Mouse (Mus musculus) lung, adult 2 months (tissue): ENCODE results near the gene Mylip. TPM values are rescaled to one million over a fixed set of nuclear protein-coding genes. Genes with fewer than 3 reads are reported as not detected.

ENCODE experiments used
- DNase-seq: peaks from one replicate; pipeline ENCODE4 v3.0.0; 2022
- H3K4me1 ChIP-seq: fragments of 200-500 bp; 2 replicates; pipeline ENCODE4 v1.6.1; 2011; ENCODE audit warnings: low read length; ENCODE audit not compliant: control insufficient read depth, insufficient read depth
- H3K4me3 ChIP-seq: fragments of 200-500 bp; replicated peaks from 2 replicates; pipeline ENCODE3; 2011; ENCODE audit warnings: low read depth, mild to moderate bottlenecking, control low read depth, low read length; ENCODE audit errors: extremely low read depth
- CTCF ChIP-seq: fragments of 200-500 bp; IDR thresholded peaks from 2 replicates; pipeline ENCODE4 v1.5.1; 2011; ENCODE audit warnings: mild to moderate bottlenecking, low read length, control low read depth; ENCODE audit not compliant: insufficient read depth
- POLR2A ChIP-seq: fragments of 200-500 bp; IDR thresholded peaks from 2 replicates; pipeline ENCODE4 v1.6.1; 2011; ENCODE audit warnings: low read depth, mild to moderate bottlenecking, control low read depth, low read length, borderline replicate concordance; ENCODE audit errors: extremely low read depth
- WGBS: fragments of 180-500 bp; shearing (Covaris S2); methylation state at CpG from one replicate; pipeline ENCODE4 v1.1.7; 2018; 5-methylcytosine and 5-hydroxymethylcytosine counted together
- polyA plus RNA-seq: library from polyadenylated mRNA; depleted of rRNA; stranded (reverse); fragments of >200 nt; gene quantifications from 2 replicates; pipeline ENCODE4 v1.2.3, GENCODE M21; 2012; rRNA removed

Mylip gene
- polyA plus RNA-seq, result 19.1 and 27.1 TPM in 2 replicates

DNA sequence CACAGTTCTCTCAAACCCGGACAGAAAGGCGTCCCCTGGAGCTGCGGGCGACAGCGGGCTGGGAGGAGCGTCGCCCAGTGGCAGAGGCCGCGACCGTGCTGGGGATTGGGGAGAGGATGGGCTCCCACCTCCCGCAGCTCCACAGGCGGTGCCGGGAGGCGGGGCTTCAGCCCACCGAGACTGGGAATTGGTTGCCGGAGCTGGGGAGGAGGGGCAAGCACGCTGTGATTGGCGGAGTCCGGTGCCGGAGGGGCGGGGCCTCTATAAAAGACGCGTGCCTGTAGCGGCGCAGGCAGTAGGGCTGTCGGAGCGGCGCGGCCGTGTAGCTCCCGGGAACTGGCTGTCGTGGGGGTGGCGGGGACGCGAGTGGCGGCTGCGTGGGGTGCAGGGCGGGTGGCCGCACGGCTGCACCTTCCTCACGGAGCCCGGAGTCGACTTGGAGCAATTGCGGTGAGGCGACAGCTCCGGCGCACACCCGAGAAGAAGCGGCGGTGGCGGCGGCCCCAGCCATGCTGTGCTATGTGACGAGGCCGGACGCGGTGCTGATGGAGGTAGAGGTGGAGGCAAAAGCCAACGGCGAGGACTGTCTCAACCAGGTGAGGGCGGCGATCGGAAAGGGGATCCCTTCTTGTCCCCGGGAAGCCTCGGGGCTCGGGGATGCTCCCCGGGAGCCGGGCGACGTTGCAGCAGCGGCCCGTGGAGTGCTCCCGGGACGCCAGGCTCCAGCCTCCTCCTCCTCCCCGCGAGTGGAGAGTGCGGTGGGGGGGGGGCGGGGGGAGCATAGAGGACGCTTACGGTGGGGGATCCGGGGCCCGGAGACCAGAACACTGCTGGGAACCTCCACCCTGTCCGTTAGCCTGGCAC lies at the start of gene Mylip:
Gene Mylip, plus strand, starts transcription at position 295 of the 864 bp plus-strand sequence.
- DNase-seq, result peak; percentile 99
- WGBS, result under 1% methylated on average over 78 of the region's 81 CpGs
- peaks cover 4% of the 10 kb centered on the region; the same call in 1 of the 2 replicates for H3K4me1 ChIP-seq
- H3K4me3 ChIP-seq, result peak within 1 kb of the TSS; percentile 84
- TF ChIP-seq CTCF (no peak), POLR2A (peak; percentile 99)

DNA sequence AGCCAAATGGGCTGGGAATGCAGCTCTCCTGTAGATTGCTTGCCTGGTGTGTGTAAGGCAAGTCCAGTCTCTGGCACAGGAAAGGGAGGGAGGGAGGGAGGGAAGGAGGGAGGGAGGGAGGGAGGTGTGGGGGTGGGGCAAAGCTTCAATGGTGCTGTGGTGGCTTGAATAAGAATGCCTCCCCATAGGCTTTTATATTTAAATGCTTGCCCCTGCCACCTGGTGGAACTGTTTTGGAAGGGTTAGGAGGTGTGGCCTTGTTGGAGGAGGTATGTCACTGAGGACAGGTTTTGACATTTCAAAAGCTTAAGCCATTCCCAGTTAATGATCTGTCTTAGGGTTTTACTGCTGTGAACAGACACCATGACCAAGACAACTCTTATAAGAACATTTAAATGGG lies 47.6 kb upstream of the Mylip start:
- DNase-seq, result no peak
- TF ChIP-seq POLR2A, result no peak
- no peak for TF ChIP-seq CTCF
- Histone ChIP-seq H3K4me3 (no peak overlapping the region), H3K4me1 (no peaks in the 10 kb centered on the region)

DNA sequence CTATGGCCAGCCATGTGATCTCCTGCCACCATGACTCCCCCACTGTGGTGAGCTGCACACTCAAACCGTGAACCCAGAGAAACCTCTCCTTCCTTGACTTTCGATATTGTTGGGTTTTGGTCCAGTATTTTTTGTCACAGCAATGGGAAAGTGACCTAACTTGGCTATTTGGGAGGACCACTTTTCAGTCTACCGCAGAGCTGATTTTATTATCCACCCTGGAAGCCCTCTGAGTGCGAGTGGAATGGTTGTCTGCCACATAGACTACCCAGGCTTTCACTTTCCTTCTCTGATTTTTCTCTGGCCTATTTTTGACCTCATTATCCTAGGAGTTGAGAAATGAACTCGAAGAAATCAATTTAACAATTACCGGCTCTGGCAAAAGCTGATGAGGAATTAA lies 46.0 kb upstream of the Mylip start:
- H3K4me3 ChIP-seq, result no peak overlapping the region
- no peak for TF ChIP-seq POLR2A
- TF ChIP-seq CTCF, result no peak
- no peak for DNase-seq
- H3K4me1 ChIP-seq, result no peaks in the 10 kb centered on the region
- 93% methylated on average over 6 of the region's 6 CpGs for WGBS

DNA sequence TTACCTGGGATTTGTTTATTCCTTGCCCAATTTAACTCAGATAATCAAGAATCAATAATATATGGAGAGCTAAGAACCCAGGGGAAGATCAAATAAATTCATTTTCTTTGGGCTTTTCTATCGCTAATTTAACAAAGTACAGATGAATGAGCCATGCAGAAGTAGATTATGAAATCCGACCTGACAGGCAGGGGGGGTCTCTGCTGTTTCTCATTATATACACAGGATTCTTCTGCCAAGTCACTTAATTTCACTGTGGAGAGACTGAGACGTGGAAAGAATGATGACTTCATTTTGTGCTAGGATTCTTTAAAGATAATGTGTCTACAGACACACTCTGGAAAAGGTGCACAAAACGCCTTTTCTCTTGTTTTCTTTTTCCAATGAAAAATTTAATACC lies 45.6 kb upstream of the Mylip start:
- H3K4me3 ChIP-seq, result no peak overlapping the region
- DNase-seq, result no peak
- no peaks in the 10 kb centered on the region for H3K4me1 ChIP-seq
- TF ChIP-seq POLR2A (no peak), CTCF (no peak)
- 70% methylated on average over 4 of the region's 4 CpGs for WGBS

DNA sequence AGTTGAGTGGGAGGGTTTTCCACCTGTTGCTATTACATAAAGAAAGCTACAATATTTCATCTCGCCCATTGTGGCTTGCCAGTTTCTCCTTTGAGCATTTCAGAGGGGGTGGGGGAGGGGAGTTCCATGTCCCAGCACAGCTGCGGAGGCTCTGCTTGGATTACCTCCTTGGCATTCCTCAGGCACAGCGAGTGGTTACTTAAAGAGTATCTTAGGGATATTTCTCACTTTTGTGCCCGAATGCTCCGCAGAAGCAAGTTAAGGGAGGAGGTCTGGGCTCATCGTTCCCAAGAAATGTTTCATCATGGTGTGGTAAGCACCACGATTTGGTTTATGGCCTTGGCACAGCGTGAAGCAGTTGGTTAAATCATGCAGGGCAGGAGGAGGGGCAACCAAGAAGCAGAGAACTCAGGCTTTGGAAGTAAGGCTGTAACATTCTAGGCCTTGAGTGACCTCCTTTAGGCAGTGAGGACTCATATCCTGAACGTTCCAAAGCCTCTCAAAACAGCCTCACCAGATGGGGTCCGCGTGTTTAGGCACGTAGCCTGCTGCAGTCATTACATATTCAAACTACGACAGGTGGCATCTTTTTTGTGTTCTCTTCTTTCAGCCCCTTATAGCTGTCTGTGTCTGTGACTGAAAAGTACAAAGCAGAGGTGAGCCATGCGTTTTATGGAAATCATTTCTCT lies 43.9 kb upstream of the Mylip start:
- TF ChIP-seq CTCF (no peak), POLR2A (no peak)
- DNase-seq, result peak; percentile 5
- Histone ChIP-seq H3K4me1 (no peaks in the 10 kb centered on the region), H3K4me3 (no peak overlapping the region)
- WGBS, result 33% methylated on average over 14 of the region's 14 CpGs

DNA sequence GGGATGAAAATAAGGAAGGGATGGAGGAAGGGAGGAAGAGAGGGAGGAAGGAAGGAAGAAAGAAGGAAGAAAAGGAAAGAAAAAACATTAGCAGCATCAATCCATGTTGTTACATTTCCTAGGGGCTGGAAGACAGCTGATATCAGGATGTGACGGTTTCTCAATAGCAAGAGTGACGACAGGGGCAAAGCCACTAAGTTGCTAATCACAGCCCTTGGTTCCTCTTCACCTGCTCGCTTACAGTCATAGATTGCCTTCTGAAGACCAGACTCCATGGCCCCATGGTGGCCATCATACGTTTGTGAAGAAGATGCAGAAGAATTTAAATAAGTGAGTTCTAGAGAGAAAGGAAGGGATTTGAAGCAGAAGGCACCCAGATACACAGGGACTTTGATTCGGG lies 38.1 kb upstream of the Mylip start:
- WGBS, result 80% methylated on average over 5 of the region's 5 CpGs
- no peaks in the 10 kb centered on the region for H3K4me1 ChIP-seq
- DNase-seq, result no peak
- TF ChIP-seq POLR2A, result no peak
- no peak for TF ChIP-seq CTCF
- no peak overlapping the region for H3K4me3 ChIP-seq

DNA sequence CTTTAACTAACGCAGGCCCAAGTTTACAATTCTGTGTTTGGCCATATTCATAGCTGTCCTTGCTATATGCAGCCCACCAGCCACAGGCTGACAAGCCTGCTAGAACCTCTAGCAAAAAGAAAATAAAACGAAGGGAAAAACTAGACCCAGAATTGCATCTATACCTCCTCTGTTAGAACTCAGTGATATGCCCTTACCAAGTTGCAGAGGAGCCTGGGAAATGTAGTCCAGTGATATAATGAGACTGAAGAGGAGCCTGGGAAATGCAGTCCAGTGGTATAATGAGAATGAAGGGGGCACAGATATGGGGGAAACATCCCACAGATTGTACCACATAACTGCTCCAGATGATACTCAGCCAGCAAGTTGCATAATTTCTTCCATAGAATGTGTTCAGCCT lies 34.7 kb upstream of the Mylip start:
- TF ChIP-seq POLR2A (no peak), CTCF (no peak)
- H3K4me1 ChIP-seq, result no peaks in the 10 kb centered on the region
- 82% methylated on average over 2 of the region's 2 CpGs for WGBS

DNA sequence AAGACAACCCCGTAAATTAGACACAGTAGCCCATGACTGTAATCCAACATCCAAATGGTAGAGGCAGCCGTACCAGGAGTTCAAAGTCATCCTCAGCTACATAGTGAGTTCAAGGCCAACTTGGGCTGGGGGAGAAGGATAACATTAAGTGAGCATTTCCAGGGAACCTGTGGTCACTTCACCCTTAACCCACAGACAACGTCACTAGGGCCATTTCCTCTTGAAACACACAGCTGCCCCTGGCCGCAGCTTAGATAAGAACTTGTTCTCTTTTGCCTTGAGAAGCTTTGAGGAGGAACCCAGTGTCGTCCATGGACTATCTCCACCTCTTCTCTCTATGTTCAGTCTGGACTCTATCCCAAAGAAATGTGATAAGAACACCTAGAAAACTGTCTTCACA lies 31.3 kb upstream of the Mylip start:
- WGBS, result 80% methylated on average over 5 of the region's 5 CpGs
- no peak for DNase-seq
- no peak overlapping the region for H3K4me3 ChIP-seq
- no peaks in the 10 kb centered on the region for H3K4me1 ChIP-seq
- TF ChIP-seq CTCF (no peak), POLR2A (no peak)

More for the DNA sequence above, 34.7 kb upstream of the Mylip start:
- DNase-seq, result no peak
- no peak overlapping the region for H3K4me3 ChIP-seq

DNA sequence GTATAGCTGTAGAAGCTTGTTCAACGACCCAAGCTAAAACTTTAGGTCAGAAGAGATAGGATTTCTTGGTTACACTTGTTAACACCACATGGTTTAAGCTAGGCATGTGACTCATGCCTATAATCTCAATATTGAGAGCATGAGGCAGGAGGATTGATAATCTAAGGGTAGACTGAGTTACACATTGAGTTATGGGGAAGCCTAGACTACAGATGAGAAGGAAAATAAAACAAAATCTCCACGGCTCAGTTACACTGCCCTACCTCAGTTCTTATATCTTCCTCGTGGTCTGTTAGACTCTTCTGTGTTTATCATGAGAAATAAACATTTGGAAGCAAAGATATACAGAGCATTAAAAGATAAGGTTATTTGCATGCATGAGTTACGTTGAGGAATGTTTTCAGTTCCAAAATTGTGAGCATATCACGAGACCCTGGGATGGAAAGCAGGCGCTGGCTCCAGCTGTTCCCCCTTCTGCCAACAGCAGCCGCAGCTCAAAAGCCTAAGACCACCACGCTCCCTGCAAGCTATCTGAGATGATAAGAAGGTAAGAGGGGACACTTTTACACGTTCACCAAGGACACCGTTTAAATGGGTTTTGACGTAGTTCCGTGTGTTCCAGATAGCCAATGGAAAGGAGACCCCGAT lies 30.7 kb upstream of the Mylip start:
- TF ChIP-seq POLR2A (no peak), CTCF (no peak)
- DNase-seq, result no peak
- 55% methylated on average over 13 of the region's 13 CpGs for WGBS
- no peaks in the 10 kb centered on the region for H3K4me1 ChIP-seq
- H3K4me3 ChIP-seq, result no peak overlapping the region
